Mouse (Mus musculus) ES-E14 (cell line): ENCODE results near the gene Nme3. TPM values are rescaled to one million over a fixed set of nuclear protein-coding genes. Genes with fewer than 3 reads are reported as not detected.

Source experiments
- DNase-seq: peaks from one replicate; pipeline ENCODE4 v3.0.0-alpha.2; 2013; ENCODE audit warnings: low read depth, low spot score
- H3K27ac ChIP-seq: 2 replicates; pipeline ENCODE4 v1.5.1; 2012; ENCODE audit warnings: low read depth, mild to moderate bottlenecking, low read length, moderate library complexity, mixed read lengths; ENCODE audit not compliant: poor library complexity, insufficient read depth, severe bottlenecking
- H3K36me3 ChIP-seq: 2 replicates; pipeline ENCODE4 v1.6.1; 2012; ENCODE audit warnings: mild to moderate bottlenecking, low read length, moderate library complexity, mixed read lengths; ENCODE audit not compliant: control insufficient read depth, poor library complexity, insufficient read depth, severe bottlenecking
- H3K4me1 ChIP-seq, 2 experiments: fragments of 150-350 bp in 1 of 2; sonication (generic) in 1 of 2; 2 replicates each; pipeline ENCODE4 v1.6.1; 2012; ENCODE audit warnings: low read length in 2 of 2, mild to moderate bottlenecking in 1 of 2, mixed read lengths in 1 of 2; ENCODE audit not compliant: control insufficient read depth in 2 of 2, insufficient read depth in 2 of 2, poor library complexity in 1 of 2
- H3K4me3 ChIP-seq, 2 experiments: fragments of 150-350 bp in 1 of 2; sonication (generic) in 1 of 2; 2 replicates each; pipeline ENCODE4 v1.5.1; 2012; ENCODE audit warnings: low read length in 2 of 2, low read depth in 1 of 2, mild to moderate bottlenecking in 1 of 2, mixed read lengths in 1 of 2; ENCODE audit not compliant: insufficient read depth in 1 of 2, poor library complexity in 1 of 2, severe bottlenecking in 1 of 2
- H3K9ac ChIP-seq: 2 replicates; pipeline ENCODE4 v1.6.1; 2012; ENCODE audit warnings: low read depth, mild to moderate bottlenecking, low read length, mixed read lengths; ENCODE audit not compliant: poor library complexity, insufficient read depth, severe bottlenecking
- H3K9me3 ChIP-seq: fragments of 150-350 bp; sonication (generic); 2 replicates; pipeline ENCODE4 v1.6.1; 2012; ENCODE audit warnings: low read depth, mild to moderate bottlenecking, low read length; ENCODE audit not compliant: control insufficient read depth, insufficient read depth
- CHD2 ChIP-seq: IDR thresholded peaks from 2 replicates; pipeline ENCODE4 v1.6.1; 2014; ENCODE audit warnings: mild to moderate bottlenecking, low read depth, low read length, inconsistent platforms
- HCFC1 ChIP-seq: IDR thresholded peaks from 2 replicates; pipeline ENCODE4 v1.6.1; 2012; ENCODE audit warnings: low read length, inconsistent platforms, borderline replicate concordance; ENCODE audit not compliant: insufficient read depth
- MAFK ChIP-seq: IDR thresholded peaks from 2 replicates; pipeline ENCODE4 v1.6.1; 2014; ENCODE audit warnings: mild to moderate bottlenecking, low read depth, low read length, inconsistent platforms; ENCODE audit not compliant: insufficient read depth
- ZC3H11A ChIP-seq: IDR thresholded peaks from 2 replicates; pipeline ENCODE4 v1.6.1; 2012; ENCODE audit warnings: low read depth, mild to moderate bottlenecking, inconsistent platforms, low read length, borderline replicate concordance
- ZNF384 ChIP-seq: IDR thresholded peaks from 2 replicates; pipeline ENCODE4 v1.6.1; 2012; ENCODE audit warnings: low read depth, low read length, inconsistent platforms
- in situ Hi-C, 2 experiments: fragments of 600-800 bp; cut with MboI; formaldehyde crosslinking; loops; one replicate each; pipeline ENCODE4 v1.15.1; 2025; ENCODE audit warnings: low sequenced_read_pairs in 2 of 2, inconsistent platforms in 1 of 2; ENCODE audit not compliant: unreplicated experiment in 2 of 2
- total RNA-seq: library from RNA; depleted of rRNA; stranded (reverse); fragments of 300-350 nt; gene quantifications from 2 replicates; pipeline ENCODE4 v1.2.3, GENCODE M21; 2012

Nme3 gene
- total RNA-seq, 1 experiment: 59.4 TPM

DNA sequence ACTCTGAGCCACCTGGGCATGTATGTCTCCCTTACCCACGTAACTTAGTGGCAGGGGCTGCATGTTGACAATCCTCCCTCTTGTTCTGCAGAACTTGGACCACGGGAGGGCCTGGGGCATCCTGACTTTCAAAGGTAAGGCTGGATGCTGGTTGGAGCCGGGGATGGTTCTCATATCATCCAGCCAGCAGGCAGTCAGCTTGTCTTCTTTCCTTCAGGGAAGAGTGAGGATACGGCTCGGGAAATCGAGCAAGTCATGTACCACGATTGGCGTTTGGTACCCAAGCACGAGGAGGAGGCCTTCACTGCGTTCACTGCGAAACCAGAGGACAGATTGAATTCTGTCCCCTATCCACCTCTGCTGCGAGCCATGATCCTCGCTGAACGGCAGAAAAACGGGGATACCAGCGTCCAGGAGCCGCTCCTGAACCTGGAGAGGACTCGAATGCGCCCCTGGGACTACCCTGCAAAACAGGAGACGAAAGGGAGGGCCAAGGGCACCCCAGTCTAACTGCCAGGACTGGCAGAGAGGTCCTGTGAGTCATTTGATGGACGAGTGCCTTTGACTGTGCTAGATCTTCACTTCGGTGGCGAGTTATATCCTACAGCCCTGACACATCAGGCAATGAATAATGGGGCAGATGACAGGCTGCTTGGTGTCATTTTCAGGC, 594 bp upstream of the Nme3 start:
- in situ Hi-C loops: no loop called here
- Histone ChIP-seq H3K4me3 (peak overlapping the region; percentile 83 to 88), H3K4me1 (peaks cover 0 to 14% of the 10 kb centered on the region in 2 experiments; a peak in 2 of 4 replicates), H3K9me3 (no peaks in the 10 kb centered on the region), H3K9ac (peak overlapping the region; percentile 87), H3K27ac (no peak overlapping the region), H3K36me3 (peaks cover 53% of the 10 kb centered on the region)
- TF ChIP-seq CHD2 (no peak), ZNF384 (no peak), MAFK (no peak), ZC3H11A (no peak), HCFC1 (no peak)
- no peak for DNase-seq

DNA sequence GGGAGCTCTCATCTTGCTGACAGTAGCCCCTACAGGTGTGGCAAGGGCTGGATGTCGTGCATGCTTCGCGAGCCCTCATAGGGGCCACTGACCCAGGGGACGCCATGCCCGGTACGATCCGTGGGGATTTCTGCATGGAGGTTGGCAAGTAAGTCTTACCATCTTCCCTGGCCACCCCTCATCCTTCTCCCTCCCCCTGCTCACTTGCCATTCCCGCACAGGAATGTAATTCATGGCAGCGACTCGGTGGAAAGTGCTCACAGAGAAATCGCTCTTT, 631 bp downstream of the Nme3 start:
- in situ Hi-C loops: no loop called here
- Histone ChIP-seq H3K36me3 (peaks cover 54% of the 10 kb centered on the region), H3K27ac (no peak overlapping the region), H3K9me3 (no peaks in the 10 kb centered on the region), H3K4me1 (peaks cover 0 to 14% of the 10 kb centered on the region in 2 experiments; a peak in 2 of 4 replicates), H3K4me3 (peak overlapping the region; percentile 83 to 88), H3K9ac (peak overlapping the region; percentile 78)
- no peak for DNase-seq
- no peak for TF ChIP-seq MAFK
- TF ChIP-seq ZNF384: no peak
- no peak for TF ChIP-seq HCFC1
- TF ChIP-seq CHD2: no peak
- TF ChIP-seq ZC3H11A: no peak

DNA sequence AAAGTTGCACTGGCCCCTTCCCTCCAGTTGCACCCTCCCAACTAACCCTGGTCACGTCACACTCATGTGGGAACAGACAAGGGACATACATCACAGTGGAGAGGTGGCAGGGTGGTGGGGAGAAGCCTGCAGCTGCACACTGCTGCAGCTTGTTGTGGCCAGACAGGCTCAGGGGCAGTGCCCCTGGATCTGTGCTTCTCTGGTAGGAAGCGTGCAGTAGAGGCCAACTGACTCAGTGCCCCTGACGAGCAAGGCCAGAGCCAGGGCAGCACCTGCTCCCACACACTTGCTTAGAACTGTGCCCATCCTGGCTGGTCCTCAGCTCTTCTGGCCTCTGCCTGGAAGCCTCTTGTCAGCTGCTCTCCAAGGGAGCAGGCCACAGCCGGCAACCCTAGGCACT, 1.3 kb downstream of the Nme3 start:
- DNase-seq: no peak
- Histone ChIP-seq H3K36me3 (peaks cover 52% of the 10 kb centered on the region), H3K9ac (no peak overlapping the region), H3K9me3 (no peaks in the 10 kb centered on the region), H3K4me3 (0 out of 4 replicates have a peak overlapping the region, but pooled peaks of 1 of the 2 experiments have one; percentile 83), H3K4me1 (peaks cover 0 to 14% of the 10 kb centered on the region in 2 experiments; a peak in 2 of 4 replicates), H3K27ac (no peak overlapping the region)
- no peak for TF ChIP-seq MAFK
- in situ Hi-C loops: no loop called here

DNA sequence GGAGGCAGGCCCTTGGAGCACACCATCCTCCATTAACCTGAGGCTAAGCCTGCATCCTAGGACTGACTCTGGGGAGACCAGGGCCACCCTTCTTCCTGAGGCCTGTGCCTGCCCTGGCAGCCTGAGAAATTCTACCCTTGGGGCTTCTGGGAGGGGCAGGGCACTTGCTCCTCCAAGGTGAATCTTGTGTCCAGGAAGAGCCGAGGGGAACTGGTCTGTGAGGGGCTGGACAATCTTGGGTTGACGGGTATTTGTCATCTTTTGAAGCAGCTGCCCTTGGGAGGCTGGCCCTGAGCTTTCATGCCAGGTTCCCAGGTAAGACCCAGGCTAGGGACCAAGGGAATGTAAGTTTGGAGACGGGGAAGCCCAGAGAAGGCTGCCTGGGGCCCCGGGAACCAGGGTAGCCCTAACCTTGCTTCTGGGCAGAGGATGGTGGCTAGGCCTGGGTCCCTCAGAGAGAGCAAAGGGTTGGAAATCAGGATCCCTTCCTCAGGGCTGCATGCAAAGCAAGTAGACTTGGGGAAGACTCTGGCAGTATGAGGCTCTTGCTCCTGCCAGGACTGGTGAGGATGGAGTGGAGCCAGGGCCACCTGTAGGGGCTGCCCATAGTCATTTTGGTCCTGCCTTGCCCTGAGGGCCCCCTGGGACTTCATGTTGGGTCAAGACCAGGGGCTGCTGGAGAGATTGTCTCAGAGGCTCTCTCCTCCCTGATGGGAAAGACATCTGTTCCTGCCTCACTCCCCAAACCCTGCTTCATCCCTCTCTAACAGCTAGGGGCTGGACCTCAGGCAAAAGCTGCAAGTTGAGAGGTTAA, 1.9 kb downstream of the Nme3 start:
- H3K9me3 ChIP-seq: no peaks in the 10 kb centered on the region
- no peak overlapping the region for H3K9ac ChIP-seq
- peaks cover 0 to 14% of the 10 kb centered on the region in 2 experiments; a peak in 2 of 4 replicates for H3K4me1 ChIP-seq
- in situ Hi-C loops: no loop called here
- H3K36me3 ChIP-seq: peaks cover 45% of the 10 kb centered on the region
- no peak overlapping the region for H3K27ac ChIP-seq
- H3K4me3 ChIP-seq: no peak overlapping the region
- no peak for DNase-seq
- TF ChIP-seq CHD2 (no peak), ZNF384 (no peak), MAFK (no peak), HCFC1 (no peak), ZC3H11A (no peak)
